Mouse (Mus musculus): Measurements from ENCODE around the gene Gstm6. TPM values are rescaled to one million over a fixed set of nuclear protein-coding genes. Genes with fewer than 3 reads are reported as not detected.

Gstm6 gene
- polyA plus RNA-seq, 1 experiment from 2014 or later = 7.4 TPM

DNA sequence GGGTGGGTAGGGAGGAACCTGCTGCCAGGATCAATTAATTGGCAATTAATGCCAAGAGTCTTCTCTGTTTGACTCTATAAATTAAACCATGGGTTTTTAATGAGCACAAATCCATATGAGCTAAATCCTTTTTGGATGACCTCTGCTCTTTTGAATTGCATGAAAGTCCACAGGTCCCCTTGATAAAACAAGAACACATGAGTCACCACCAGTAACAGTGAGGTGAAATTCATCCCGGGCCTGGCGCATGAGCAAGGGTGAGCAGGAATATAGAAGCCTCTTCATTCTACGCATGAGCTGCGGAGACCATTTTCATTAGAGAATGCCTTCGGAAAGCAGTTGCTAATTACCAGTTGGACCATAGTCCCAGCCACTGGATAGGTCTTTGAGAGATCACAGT lies 23.2 kb downstream of the Gstm6 start:
- Histone ChIP-seq H3K4me3 (ENCODE audit: low read depth, low read length) (no peak overlapping the region), H3K4me1 (ENCODE audit: control insufficient read depth, insufficient read depth, low read length) (no peaks in the 10 kb centered on the region), H3K9me3 (ENCODE audit: control insufficient read depth, low read length) (no peaks in the 10 kb centered on the region), H3K27ac (ENCODE audit: low read depth, low read length) (no peak overlapping the region), H3K4me2 (ENCODE audit: low read depth, low read length) (no peak overlapping the region), H3K27me3 (ENCODE audit: control insufficient read depth, insufficient read depth, low read length) (no peaks in the 10 kb centered on the region), H3K36me3 (ENCODE audit: control insufficient read depth, insufficient read depth, low read length) (no peaks in the 10 kb centered on the region), H3K9ac (replicated peaks; ENCODE audit: low read depth, low read length) (no peak overlapping the region)
- 96% methylated on average over 5 of the region's 5 CpGs for WGBS
- ATAC-seq (ENCODE audit: low read depth) = no peak

DNA sequence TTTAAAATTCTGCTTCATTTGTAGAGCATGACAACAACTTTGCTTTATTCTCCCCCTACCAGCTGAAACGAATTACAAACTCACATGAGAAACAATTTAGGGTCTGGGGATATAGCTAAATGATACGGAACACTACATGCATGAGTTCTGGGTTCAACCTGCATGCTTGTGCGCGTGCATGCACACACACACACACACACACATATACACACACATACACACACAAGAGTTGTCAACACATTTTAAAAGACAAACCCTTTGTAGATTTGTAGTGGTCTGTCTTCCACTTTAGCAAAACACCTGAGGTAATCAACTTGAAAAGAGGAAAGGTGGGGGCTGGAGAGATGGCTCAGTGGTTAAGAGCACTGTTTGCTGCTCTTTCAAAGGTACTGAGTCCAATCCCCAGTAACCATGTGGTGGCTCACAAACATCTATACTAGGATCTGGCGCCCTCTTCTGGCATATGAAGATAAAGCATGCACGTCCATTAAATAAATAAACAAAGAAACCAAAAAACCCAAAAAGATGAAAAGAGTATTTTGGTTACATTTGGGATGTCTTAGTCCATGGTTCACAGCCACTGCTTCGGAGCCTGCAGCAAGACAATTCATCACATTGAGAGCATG lies 25.7 kb downstream of the Gstm6 start:
- no peaks in the 10 kb centered on the region for H3K36me3 ChIP-seq (ENCODE audit: control insufficient read depth, insufficient read depth, low read length)
- no peak overlapping the region for H3K27ac ChIP-seq (ENCODE audit: low read depth, low read length)
- no peak overlapping the region for H3K9ac ChIP-seq (replicated peaks; ENCODE audit: low read depth, low read length)
- ATAC-seq (ENCODE audit: low read depth) = peak; percentile 61; the same call in 1 of the 2 replicates
- no peak overlapping the region for H3K4me2 ChIP-seq (ENCODE audit: low read depth, low read length)
- no peaks in the 10 kb centered on the region for H3K9me3 ChIP-seq (ENCODE audit: control insufficient read depth, low read length)
- 62% methylated on average over 7 of the region's 7 CpGs for WGBS
- H3K4me3 ChIP-seq (ENCODE audit: low read depth, low read length) = no peak overlapping the region
- no peaks in the 10 kb centered on the region for H3K4me1 ChIP-seq (ENCODE audit: control insufficient read depth, insufficient read depth, low read length)
- H3K27me3 ChIP-seq (ENCODE audit: control insufficient read depth, insufficient read depth, low read length) = no peaks in the 10 kb centered on the region

DNA sequence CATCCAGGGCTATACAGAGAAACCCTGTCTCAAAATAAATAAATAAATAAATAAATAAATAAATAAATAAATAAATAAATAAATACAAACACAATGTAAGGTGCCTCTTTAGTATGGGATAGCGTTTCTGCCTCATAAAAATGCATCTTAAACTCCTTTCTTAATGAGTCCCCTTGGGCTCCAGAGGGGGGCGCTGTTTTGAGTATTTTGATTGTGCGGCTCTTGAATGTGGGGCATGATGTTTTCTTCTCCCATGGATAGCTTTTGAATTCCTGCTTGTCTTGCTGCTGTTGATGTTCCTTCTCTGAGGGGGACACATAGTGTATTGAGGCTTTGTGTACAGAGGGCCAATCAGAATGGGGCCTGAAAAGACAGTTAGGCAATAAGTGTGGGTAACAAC lies 26.5 kb downstream of the Gstm6 start:
- Histone ChIP-seq H3K9ac (replicated peaks; ENCODE audit: low read depth, low read length) (no peak overlapping the region), H3K27me3 (ENCODE audit: control insufficient read depth, insufficient read depth, low read length) (no peaks in the 10 kb centered on the region), H3K9me3 (ENCODE audit: control insufficient read depth, low read length) (no peaks in the 10 kb centered on the region), H3K4me1 (ENCODE audit: control insufficient read depth, insufficient read depth, low read length) (no peaks in the 10 kb centered on the region), H3K27ac (ENCODE audit: low read depth, low read length) (no peak overlapping the region), H3K4me3 (ENCODE audit: low read depth, low read length) (no peak overlapping the region), H3K36me3 (ENCODE audit: control insufficient read depth, insufficient read depth, low read length) (no peaks in the 10 kb centered on the region), H3K4me2 (ENCODE audit: low read depth, low read length) (no peak overlapping the region)
- WGBS = 82% methylated on average over 3 of the region's 3 CpGs
- ATAC-seq (ENCODE audit: low read depth) = no peak

DNA sequence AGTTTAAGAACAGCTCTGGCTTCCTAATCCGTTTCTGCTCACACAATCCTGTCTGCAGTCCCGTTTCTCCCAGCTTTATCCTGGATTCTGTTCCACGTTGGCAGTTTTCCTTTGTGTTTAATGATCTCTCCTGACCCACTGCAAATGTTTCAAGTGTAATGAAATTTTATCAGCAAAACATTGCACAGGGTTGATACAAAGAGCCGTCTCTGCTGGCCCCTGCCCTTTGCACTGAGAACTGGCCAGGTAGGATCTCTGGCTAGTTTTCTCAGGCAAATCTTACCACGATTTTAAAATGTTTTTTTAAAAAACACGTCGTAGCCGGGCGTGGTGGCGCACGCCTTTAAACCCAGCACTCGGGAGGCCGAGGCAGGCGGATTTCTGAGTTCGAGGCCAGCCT lies 26.9 kb downstream of the Gstm6 start:
- no peaks in the 10 kb centered on the region for H3K27me3 ChIP-seq (ENCODE audit: control insufficient read depth, insufficient read depth, low read length)
- H3K4me3 ChIP-seq (ENCODE audit: low read depth, low read length) = no peak overlapping the region
- H3K9me3 ChIP-seq (ENCODE audit: control insufficient read depth, low read length) = no peaks in the 10 kb centered on the region
- no peak overlapping the region for H3K27ac ChIP-seq (ENCODE audit: low read depth, low read length)
- no peaks in the 10 kb centered on the region for H3K4me1 ChIP-seq (ENCODE audit: control insufficient read depth, insufficient read depth, low read length)
- no peak for ATAC-seq (ENCODE audit: low read depth)
- H3K36me3 ChIP-seq (ENCODE audit: control insufficient read depth, insufficient read depth, low read length) = no peaks in the 10 kb centered on the region
- H3K4me2 ChIP-seq (ENCODE audit: low read depth, low read length) = no peak overlapping the region
- no peak overlapping the region for H3K9ac ChIP-seq (replicated peaks; ENCODE audit: low read depth, low read length)
- WGBS = 88% methylated on average over 15 of the region's 15 CpGs

DNA sequence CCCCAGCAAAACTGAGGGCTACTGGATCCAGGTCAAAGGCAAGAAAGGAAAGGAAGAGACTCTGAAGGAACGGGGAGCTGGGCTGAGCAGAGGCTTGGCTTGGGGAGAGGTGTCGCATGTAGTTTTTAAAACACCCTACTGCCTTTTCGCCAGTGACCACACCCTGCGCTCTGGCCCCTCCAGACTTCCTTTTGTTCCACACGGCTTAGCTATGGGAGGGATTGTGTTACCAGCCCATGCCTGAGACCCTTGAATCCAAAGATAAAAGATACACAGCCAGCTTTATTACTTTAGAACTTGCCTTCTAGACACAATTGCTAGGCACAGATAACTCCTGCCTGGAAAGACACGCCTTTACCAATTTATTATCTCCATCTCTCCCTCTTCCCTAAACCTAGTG lies 37.6 kb downstream of the Gstm6 start:
- Histone ChIP-seq H3K4me1 (ENCODE audit: control insufficient read depth, insufficient read depth, low read length) (no peaks in the 10 kb centered on the region), H3K4me2 (ENCODE audit: low read depth, low read length) (no peak overlapping the region), H3K36me3 (ENCODE audit: control insufficient read depth, insufficient read depth, low read length) (no peaks in the 10 kb centered on the region), H3K9ac (replicated peaks; ENCODE audit: low read depth, low read length) (no peak overlapping the region), H3K4me3 (ENCODE audit: low read depth, low read length) (no peak overlapping the region), H3K9me3 (ENCODE audit: control insufficient read depth, low read length) (no peaks in the 10 kb centered on the region), H3K27ac (ENCODE audit: low read depth, low read length) (no peak overlapping the region), H3K27me3 (ENCODE audit: control insufficient read depth, insufficient read depth, low read length) (no peaks in the 10 kb centered on the region)
- 62% methylated on average over 6 of the region's 6 CpGs for WGBS
- no peak for ATAC-seq (ENCODE audit: low read depth)

DNA sequence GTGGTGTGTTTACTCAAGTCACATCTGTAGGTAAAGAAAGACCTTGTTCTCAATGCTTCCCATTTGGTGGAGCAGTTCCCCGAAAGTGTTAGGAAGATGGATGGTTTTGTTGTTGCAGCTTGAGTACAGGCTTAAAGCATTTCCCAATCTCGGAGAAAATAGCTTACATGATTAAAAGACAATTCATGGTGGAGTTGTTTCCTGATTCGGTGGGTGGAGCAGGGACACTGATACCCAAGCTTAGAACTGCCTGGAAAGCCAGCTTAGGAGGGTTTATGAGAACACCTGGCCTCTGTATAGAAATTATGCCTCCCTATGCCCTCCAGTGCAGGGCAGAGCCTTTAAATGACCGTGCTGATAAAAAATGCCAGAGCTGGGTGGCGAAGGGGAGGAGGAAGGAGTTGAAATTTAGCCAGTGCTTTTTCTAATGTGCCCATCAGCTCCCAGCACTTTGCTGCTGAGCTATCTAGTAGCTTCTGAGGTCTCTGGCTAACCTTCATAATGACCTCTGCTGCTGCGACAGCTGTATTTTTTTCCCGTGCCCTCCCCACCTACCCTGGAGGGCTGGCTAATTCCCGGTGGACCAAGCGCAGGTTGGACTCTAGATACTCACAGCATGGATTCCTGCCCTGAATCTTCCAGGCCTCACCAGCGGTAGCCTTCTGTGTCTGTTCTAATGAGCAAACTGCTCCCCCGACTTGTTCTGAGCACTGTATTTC lies 42.4 kb downstream of the Gstm6 start:
- no peak overlapping the region for H3K4me3 ChIP-seq (ENCODE audit: low read depth, low read length)
- WGBS = 70% methylated on average over 11 of the region's 11 CpGs

DNA sequence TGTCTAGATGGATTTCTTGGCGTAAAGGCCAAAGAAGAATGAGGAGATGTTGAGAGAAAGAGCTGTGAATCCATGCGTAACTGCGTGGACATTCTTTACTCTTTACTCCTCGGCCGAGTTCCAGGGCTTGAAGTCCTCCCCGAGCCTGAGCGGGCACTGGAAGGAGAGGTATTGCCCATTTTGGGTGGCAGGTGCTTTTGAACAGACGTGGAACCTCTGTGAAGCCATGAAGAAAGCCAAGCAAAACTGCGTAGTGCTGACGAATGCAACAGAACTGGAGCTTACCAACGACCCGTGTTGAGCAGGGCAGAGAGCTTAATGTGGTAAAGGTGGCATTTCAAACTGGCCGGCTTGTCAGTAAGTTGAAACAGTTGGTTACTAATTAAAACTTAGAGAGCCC lies 44.9 kb downstream of the Gstm6 start:
- Histone ChIP-seq H3K4me3 (ENCODE audit: low read depth, low read length) (no peak overlapping the region), H3K9me3 (ENCODE audit: control insufficient read depth, low read length) (no peaks in the 10 kb centered on the region), H3K27ac (ENCODE audit: low read depth, low read length) (no peak overlapping the region), H3K27me3 (ENCODE audit: control insufficient read depth, insufficient read depth, low read length) (no peaks in the 10 kb centered on the region), H3K36me3 (ENCODE audit: control insufficient read depth, insufficient read depth, low read length) (no peaks in the 10 kb centered on the region), H3K4me2 (ENCODE audit: low read depth, low read length) (no peak overlapping the region), H3K4me1 (ENCODE audit: control insufficient read depth, insufficient read depth, low read length) (peaks cover 5% of the 10 kb centered on the region; the same call in 1 of the 2 replicates), H3K9ac (replicated peaks; ENCODE audit: low read depth, low read length) (no peak overlapping the region)
- 92% methylated on average over 13 of the region's 13 CpGs for WGBS
- ATAC-seq (ENCODE audit: low read depth) = no peak

More for the DNA sequence above, 42.4 kb downstream of the Gstm6 start:
- no peak overlapping the region for H3K27ac ChIP-seq (ENCODE audit: low read depth, low read length)
- no peaks in the 10 kb centered on the region for H3K36me3 ChIP-seq (ENCODE audit: control insufficient read depth, insufficient read depth, low read length)
- H3K27me3 ChIP-seq (ENCODE audit: control insufficient read depth, insufficient read depth, low read length) = no peaks in the 10 kb centered on the region
- H3K9me3 ChIP-seq (ENCODE audit: control insufficient read depth, low read length) = no peaks in the 10 kb centered on the region
- H3K9ac ChIP-seq (replicated peaks; ENCODE audit: low read depth, low read length) = no peak overlapping the region
- H3K4me2 ChIP-seq (ENCODE audit: low read depth, low read length) = no peak overlapping the region
- peaks cover 4% of the 10 kb centered on the region; the same call in 1 of the 2 replicates for H3K4me1 ChIP-seq (ENCODE audit: control insufficient read depth, insufficient read depth, low read length)
- no peak for ATAC-seq (ENCODE audit: low read depth)

DNA sequence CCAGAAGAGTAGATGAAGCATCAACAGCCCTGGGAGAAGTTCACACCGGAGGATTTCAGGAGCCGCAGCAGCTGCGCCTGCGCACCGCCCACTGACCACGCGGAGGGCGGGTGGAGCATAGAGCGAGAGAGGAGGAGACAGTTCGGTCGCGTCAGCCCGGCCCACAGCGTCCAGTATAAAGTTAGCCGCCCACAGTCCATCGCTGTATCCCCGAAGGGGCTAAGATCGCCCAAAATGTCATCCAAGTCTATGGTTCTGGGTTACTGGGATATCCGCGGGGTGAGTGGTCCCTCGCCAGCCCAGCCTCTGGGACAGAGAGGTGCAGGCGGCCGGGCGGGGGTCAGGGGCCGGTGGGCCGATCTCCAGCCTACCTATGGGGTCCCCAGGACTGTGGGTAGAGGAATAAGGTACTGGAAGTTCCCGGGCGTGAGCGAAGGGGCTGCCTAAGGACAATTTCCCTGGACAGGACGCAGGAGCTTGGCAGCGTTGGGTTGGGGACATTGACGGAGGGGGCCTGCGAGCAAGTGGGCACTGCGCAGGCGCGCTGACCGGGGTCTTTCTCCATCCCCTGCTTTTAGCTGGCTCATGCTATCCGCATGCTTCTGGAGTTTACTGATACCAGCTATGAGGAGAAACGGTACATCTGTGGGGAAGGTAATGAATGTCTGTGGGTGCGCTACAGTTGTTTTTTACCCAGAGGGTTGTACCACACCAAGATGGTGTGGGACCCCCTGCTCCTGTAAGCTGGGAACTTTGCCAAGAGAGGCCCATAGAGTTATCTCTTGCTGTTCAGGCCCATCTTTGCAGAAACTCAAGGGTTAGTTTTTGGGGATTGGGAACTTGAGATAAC lies 47.6 kb downstream of the Gstm6 start, which contains the start of gene Gstm5:
Gstm5 (plus strand) TSS at position 102 of the 850 bp plus-strand sequence.
- 6% methylated on average over 40 of the region's 40 CpGs for WGBS
- Histone ChIP-seq H3K4me2 (ENCODE audit: low read depth, low read length) (peak within 1 kb of the TSS; percentile 89), H3K27ac (ENCODE audit: low read depth, low read length) (peak within 1 kb of the TSS; percentile 74), H3K4me1 (ENCODE audit: control insufficient read depth, insufficient read depth, low read length) (peaks cover 5% of the 10 kb centered on the region; the same call in 1 of the 2 replicates), H3K9ac (replicated peaks; ENCODE audit: low read depth, low read length) (peak within 1 kb of the TSS; percentile 82), H3K4me3 (ENCODE audit: low read depth, low read length) (peak within 1 kb of the TSS; percentile 74), H3K36me3 (ENCODE audit: control insufficient read depth, insufficient read depth, low read length) (no peaks in the 10 kb centered on the region), H3K27me3 (ENCODE audit: control insufficient read depth, insufficient read depth, low read length) (no peaks in the 10 kb centered on the region), H3K9me3 (ENCODE audit: control insufficient read depth, low read length) (no peaks in the 10 kb centered on the region)
- peak; percentile 96 for ATAC-seq (ENCODE audit: low read depth)

Measured in neural tube, embryonic 14.5 days (tissue).